Mouse (Mus musculus) forebrain, embryonic 14.5 days (tissue): ENCODE results near the gene Crb3. TPM values are rescaled to one million over a fixed set of nuclear protein-coding genes. Genes with fewer than 3 reads are reported as not detected.

ENCODE experiments used
- ATAC-seq: fragments of 200-750 bp; cut with Nextera tagmentation; 2 replicates; pipeline ENCODE4 v1.8.0; 2017; ENCODE audit warnings: mild to moderate bottlenecking, moderate library complexity
- DNase-seq: peaks from one replicate; pipeline ENCODE4 v3.0.0-alpha.2; 2015; ENCODE audit warnings: low spot score
- H3K27ac ChIP-seq: fragments of 300-500 bp; sonication (generic); 2 replicates; pipeline ENCODE4 v1.5.1; 2014; ENCODE audit warnings: low read depth, mild to moderate bottlenecking, control low read depth, low read length, moderate library complexity
- H3K27me3 ChIP-seq: fragments of 300-500 bp; sonication (generic); replicated peaks from 2 replicates; pipeline ENCODE4 v1.6.1; 2014; ENCODE audit warnings: low read length, control low read depth, mixed read lengths; ENCODE audit not compliant: control insufficient read depth, insufficient read depth
- H3K36me3 ChIP-seq: fragments of 300-500 bp; sonication (generic); 2 replicates; pipeline ENCODE4 v1.6.1; 2014; ENCODE audit warnings: low read length, control low read depth; ENCODE audit not compliant: control insufficient read depth, insufficient read depth
- H3K4me1 ChIP-seq: fragments of 300-500 bp; sonication (generic); 2 replicates; pipeline ENCODE4 v1.6.1; 2014; ENCODE audit warnings: antibody characterized with exemption, low read length, control low read depth; ENCODE audit not compliant: control insufficient read depth, insufficient read depth
- H3K4me2 ChIP-seq: fragments of 300-500 bp; sonication (generic); 2 replicates; pipeline ENCODE4 v1.6.1; 2014; ENCODE audit warnings: mild to moderate bottlenecking, control low read depth, low read length
- H3K4me3 ChIP-seq: fragments of 300-500 bp; sonication (generic); 2 replicates; pipeline ENCODE4 v1.5.1; 2014; ENCODE audit warnings: low read depth, low read length, control low read depth
- H3K9ac ChIP-seq: fragments of 300-500 bp; sonication (generic); 2 replicates; pipeline ENCODE4 v1.6.1; 2014; ENCODE audit warnings: mild to moderate bottlenecking, low read length, control low read depth, moderate library complexity
- H3K9me3 ChIP-seq: fragments of 300-500 bp; sonication (generic); replicated peaks from 2 replicates; pipeline ENCODE4 v1.6.1; 2016; ENCODE audit warnings: low read length, control low read depth, mixed read lengths; ENCODE audit not compliant: control insufficient read depth
- WGBS: fragments of 180-500 bp; shearing (Covaris S2); extraction: QIAGEN DNeasy Blood & Tissue Kit; methylation state at CpG from one replicate; pipeline ENCODE4 v1.1.7; 2014; 5-methylcytosine and 5-hydroxymethylcytosine counted together
- polyA plus RNA-seq: library from polyadenylated mRNA; unstranded; fragments of >200 nt; fragmentation: Nextera tagmentation; extraction: Ambion mirVana; gene quantifications from 2 replicates; pipeline ENCODE4 v1.2.1, GENCODE M21; 2014

The Crb3 gene
- polyA plus RNA-seq, 1 experiment from 2014 or later: 2.0 TPM

DNA sequence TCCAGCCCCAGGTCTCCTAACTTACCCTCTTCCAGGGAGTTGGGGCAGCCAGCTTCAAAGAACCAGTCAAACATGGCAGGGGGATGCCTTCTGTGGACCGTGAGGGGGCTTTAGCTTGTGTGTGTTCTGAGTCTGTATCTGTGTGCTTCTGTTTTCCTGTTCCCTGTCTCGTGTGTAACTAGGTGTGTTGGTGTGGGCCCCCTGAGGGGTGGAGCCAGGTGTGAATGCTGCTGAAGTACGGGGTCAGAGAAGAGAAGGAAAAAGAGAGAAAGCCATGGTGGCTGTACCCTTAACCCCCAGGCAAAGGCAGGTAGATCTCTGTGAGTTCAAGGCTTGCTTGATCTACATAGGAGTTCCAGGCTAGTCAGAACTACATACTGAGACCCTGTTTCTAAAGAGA lies 18.0 kb downstream of the Crb3 start:
- WGBS: 68% methylated on average over 3 of the region's 3 CpGs
- Histone ChIP-seq H3K27ac (no peak overlapping the region), H3K4me3 (no peak overlapping the region), H3K27me3 (no peaks in the 10 kb centered on the region), H3K9ac (no peak overlapping the region), H3K4me1 (no peaks in the 10 kb centered on the region), H3K36me3 (peaks cover 22% of the 10 kb centered on the region), H3K9me3 (no peaks in the 10 kb centered on the region), H3K4me2 (no peak overlapping the region)
- DNase-seq (no peak), ATAC-seq (no peak)

DNA sequence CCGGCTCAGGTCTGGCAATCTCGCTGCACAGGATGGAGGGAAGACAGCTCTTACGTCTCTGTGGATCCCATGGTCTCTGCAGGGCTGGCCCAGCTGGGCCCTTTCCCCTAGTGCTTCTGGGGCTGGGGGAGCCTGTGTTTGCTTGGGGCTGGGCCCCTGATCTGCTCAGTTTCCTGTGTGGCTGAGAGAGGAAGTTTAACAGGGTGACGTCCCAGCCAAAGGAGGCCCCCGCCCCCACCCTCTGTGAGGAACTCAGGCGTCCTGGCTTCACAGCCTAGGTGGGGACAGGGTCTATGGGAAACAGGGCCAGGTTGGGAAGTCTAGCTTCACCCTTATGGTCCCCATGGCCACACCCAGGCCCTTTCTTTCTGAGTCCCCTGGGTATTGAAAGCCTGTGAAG lies 19.4 kb downstream of the Crb3 start, which contains the start of gene Dennd1c:
TSS of gene Dennd1c (minus strand) at position 179 of the 400 bp plus-strand sequence.
- Histone ChIP-seq H3K36me3 (peaks cover 25% of the 10 kb centered on the region), H3K4me3 (no peak within 1 kb of the TSS), H3K27me3 (no peaks in the 10 kb centered on the region), H3K9ac (no peak within 1 kb of the TSS), H3K4me2 (no peak within 1 kb of the TSS), H3K9me3 (no peaks in the 10 kb centered on the region), H3K27ac (no peak within 1 kb of the TSS), H3K4me1 (no peaks in the 10 kb centered on the region)
- 51% methylated on average over 6 of the region's 6 CpGs for WGBS
- ATAC-seq: 0 out of 2 replicates have a peak, but pooled peaks have one; percentile 14
- no peak for DNase-seq

DNA sequence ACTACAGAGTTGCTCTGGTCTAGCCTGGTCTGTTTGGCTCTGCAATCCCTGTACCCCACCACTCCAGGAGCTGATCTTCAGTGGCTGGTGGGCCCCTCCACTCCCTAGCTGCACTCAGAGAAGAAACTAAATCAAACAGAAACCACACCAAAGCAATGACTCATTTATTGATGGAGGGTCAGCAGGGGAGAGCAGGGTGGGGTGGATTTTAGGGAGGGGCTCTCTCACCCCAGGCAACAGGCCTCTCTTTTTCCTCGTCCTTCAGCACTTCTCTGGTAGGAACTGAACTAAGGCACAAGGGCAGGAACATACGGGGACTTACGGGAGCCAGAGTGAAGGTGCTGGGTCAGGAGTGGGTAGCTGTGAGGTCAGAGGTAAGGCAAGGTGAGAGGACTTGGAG lies 21.0 kb downstream of the Crb3 start:
- no peaks in the 10 kb centered on the region for H3K4me1 ChIP-seq
- H3K4me2 ChIP-seq: no peak overlapping the region
- no peak overlapping the region for H3K27ac ChIP-seq
- H3K36me3 ChIP-seq: peaks cover 28% of the 10 kb centered on the region
- H3K9ac ChIP-seq: no peak overlapping the region
- no peaks in the 10 kb centered on the region for H3K27me3 ChIP-seq
- no peak overlapping the region for H3K4me3 ChIP-seq
- ATAC-seq (no peak), DNase-seq (no peak)
- WGBS: 85% methylated on average over 3 of the region's 3 CpGs
- H3K9me3 ChIP-seq: no peaks in the 10 kb centered on the region

DNA sequence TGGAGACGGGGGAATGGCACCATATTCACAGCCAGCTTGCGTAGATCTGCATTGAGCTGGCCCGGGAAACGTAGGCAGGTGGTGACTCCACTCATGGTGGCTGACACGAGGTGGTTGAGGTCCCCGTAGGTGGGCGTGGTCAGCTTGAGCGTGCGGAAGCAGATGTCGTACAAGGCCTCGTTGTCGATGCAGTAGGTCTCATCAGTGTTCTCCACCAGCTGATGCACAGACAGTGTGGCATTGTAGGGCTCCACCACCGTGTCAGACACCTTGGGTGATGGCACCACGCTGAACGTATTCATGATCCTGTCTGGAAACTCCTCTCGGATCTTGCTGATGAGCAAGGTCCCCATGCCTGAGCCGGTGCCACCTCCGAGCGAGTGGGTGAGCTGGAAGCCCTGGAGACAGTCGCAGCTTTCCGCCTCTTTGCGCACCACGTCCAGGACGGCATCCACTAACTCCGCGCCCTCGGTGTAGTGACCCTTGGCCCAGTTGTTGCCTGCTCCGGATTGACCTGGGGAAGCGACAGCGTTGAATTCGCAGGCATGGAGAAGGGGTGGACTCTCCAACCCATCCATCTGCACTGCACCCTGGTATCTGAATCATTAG lies 22.4 kb downstream of the Crb3 start:
- Histone ChIP-seq H3K4me3 (no peak overlapping the region), H3K27ac (no peak overlapping the region), H3K4me2 (no peak overlapping the region), H3K27me3 (no peaks in the 10 kb centered on the region), H3K9ac (no peak overlapping the region), H3K36me3 (peaks cover 30% of the 10 kb centered on the region), H3K4me1 (no peaks in the 10 kb centered on the region), H3K9me3 (no peaks in the 10 kb centered on the region)
- 96% methylated on average over 31 of the region's 31 CpGs for WGBS
- no peak for DNase-seq
- no peak for ATAC-seq

DNA sequence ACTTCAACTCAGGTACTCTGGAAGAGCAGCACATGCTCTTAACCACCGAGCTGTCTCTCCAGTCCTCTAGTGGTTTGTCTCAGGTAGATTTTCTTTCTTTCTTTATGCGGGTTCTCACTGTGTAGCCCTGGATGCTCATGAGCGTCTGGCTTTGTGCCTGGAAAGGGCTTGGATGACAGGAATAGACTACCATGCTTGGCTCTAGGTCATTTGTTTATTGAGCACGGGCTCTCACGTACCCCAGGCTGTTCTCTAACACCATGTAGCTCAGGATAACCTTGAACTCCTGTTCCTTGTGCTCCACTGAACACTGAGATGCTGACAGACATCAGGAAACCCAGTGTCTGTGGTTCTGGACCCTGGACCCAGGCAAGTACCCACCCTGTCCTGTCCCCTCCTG lies 23.6 kb downstream of the Crb3 start:
- peaks cover 5% of the 10 kb centered on the region; the same call in 1 of the 2 replicates for H3K4me1 ChIP-seq
- peaks cover 30% of the 10 kb centered on the region for H3K36me3 ChIP-seq
- H3K4me2 ChIP-seq: no peak overlapping the region
- H3K4me3 ChIP-seq: no peak overlapping the region
- WGBS: 89% methylated on average over 5 of the region's 5 CpGs
- H3K9ac ChIP-seq: no peak overlapping the region
- H3K9me3 ChIP-seq: no peaks in the 10 kb centered on the region
- ATAC-seq (no peak), DNase-seq (no peak)
- H3K27me3 ChIP-seq: no peaks in the 10 kb centered on the region
- no peak overlapping the region for H3K27ac ChIP-seq

DNA sequence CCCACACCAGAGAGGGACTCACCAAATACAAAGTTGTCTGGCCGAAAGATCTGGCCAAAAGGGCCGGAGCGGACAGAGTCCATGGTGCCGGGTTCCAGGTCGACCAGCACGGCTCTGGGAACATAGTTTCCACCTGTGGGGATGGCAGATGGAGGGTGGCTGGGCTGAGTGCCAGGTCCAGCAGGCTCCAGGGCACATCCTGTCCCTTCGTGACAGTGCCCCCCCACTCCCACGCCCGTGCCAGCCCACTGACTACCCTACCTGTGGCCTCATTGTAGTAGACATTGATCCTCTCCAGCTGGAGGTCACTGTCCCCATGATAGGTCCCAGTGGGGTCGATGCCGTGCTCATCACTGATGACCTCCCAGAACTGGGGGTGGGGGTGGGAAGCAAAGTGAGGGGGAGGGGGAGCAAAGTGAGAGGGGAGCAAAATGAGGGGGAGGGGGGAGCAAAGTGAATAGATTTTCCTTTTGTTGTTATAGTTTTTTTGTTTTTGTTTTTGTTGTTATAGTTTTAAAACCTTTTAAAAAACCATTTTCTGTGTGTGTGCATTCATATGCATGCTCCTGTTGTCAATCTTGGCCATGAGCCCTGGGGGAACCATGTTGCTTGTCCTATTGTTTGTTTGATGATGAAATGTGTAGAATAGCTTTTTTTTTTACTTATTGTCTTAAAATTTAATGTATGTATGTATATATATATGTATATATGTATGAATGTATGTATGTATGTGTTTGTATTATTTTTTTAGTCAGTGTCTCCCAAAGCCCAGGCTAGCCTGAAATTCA lies 27.3 kb downstream of the Crb3 start:
- no peak overlapping the region for H3K9ac ChIP-seq
- H3K4me3 ChIP-seq: peak overlapping the region; percentile 51; the same call in 1 of the 2 replicates
- H3K4me1 ChIP-seq: peaks cover 5% of the 10 kb centered on the region; the same call in 1 of the 2 replicates
- H3K9me3 ChIP-seq: no peaks in the 10 kb centered on the region
- 85% methylated on average over 11 of the region's 11 CpGs for WGBS
- peak overlapping the region; percentile 66 for H3K4me2 ChIP-seq
- DNase-seq (no peak), ATAC-seq (no peak)
- no peak overlapping the region for H3K27ac ChIP-seq
- peaks cover 14% of the 10 kb centered on the region for H3K36me3 ChIP-seq
- no peaks in the 10 kb centered on the region for H3K27me3 ChIP-seq

DNA sequence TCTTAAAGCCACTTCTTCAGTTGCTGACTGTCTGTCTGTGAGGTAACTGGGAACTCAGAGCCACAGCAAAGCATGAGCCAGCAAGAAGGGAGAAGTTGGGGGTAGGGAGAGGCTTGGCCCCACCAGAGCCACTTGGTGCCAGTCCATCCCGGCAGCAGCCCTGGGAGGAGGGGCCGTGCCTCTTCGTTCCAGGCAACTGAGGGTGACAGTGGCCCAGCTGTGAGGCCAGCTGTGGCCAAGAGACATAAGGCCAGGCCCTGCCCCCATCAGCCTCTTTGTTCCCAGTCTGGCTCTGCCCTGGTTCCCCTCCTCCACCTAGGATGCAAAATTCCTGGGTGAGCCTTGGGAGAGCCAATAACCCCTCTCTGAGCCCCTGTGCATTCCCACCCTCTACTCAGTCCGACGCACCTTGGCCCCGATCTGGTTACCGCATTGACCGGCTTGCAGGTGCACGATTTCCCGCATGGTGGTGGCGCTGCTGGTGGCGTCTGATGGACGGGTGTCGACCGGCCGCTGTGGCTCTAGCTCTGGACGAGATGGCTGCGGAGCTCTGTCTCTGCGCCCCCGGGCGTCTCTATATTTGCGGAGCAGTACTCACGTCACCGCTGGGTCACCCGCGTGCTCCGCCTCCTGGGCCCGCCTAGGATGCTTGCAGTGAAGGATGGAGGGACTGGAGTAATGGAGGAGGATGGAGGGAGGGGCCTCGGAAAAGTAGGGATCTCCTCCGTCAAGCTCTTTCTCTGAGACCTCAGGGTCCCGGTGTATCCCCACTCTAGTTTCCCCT lies 28.3 kb downstream of the Crb3 start, which contains the start of gene Tubb4a:
TSS of gene Tubb4a (minus strand) at position 734 of the 784 bp plus-strand sequence.
- under 1% methylated on average over 31 of the region's 31 CpGs for WGBS
- H3K27me3 ChIP-seq: no peaks in the 10 kb centered on the region
- H3K4me1 ChIP-seq: peaks cover 5% of the 10 kb centered on the region; the same call in 1 of the 2 replicates
- peak within 1 kb of the TSS; percentile 82 for H3K9ac ChIP-seq
- peak; percentile 95 for ATAC-seq
- peak within 1 kb of the TSS; percentile 51 for H3K4me3 ChIP-seq
- H3K27ac ChIP-seq: peak within 1 kb of the TSS; percentile 52
- H3K4me2 ChIP-seq: peak within 1 kb of the TSS; percentile 66
- DNase-seq: peak; percentile 86
- H3K36me3 ChIP-seq: peaks cover 8% of the 10 kb centered on the region; the same call in 1 of the 2 replicates
- no peaks in the 10 kb centered on the region for H3K9me3 ChIP-seq

DNA sequence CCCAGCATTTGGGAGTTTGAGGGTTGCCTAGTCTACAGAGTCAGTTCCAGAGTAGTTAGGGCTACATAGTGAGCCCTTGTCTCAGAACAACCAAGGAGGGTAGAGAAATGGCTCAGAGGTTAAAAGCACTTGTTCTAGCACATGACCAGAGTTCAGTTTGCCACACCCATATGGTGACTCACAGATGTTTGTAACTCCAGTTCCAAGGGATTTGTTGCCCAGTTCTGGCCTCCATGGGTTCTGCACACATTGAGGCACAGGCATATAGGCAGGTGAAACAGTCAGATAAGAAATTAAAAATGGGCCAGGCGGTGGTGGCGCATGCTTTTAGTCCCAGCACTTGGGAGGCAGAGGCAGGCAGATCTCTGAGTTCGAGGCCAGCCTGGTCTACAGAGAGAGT lies 35.3 kb downstream of the Crb3 start:
- Histone ChIP-seq H3K27ac (no peak overlapping the region), H3K9me3 (no peaks in the 10 kb centered on the region), H3K4me1 (peaks cover 3% of the 10 kb centered on the region), H3K9ac (no peak overlapping the region), H3K4me2 (no peak overlapping the region), H3K36me3 (no peaks in the 10 kb centered on the region), H3K27me3 (peaks cover 4% of the 10 kb centered on the region; the same call in 1 of the 2 replicates), H3K4me3 (no peak overlapping the region)
- WGBS: 98% methylated on average over 3 of the region's 3 CpGs
- no peak for ATAC-seq
- no peak for DNase-seq
